Mouse (Mus musculus): ENCODE data around the gene Catsper1. TPM values are rescaled to one million over a fixed set of nuclear protein-coding genes. Genes with fewer than 3 reads are reported as not detected.

Gene Catsper1
- total RNA-seq, 2 experiments from 2014 or later, result not detected

GRCm38 (mm10) chr19:5389647-5390046, 54.1 kb downstream of the Catsper1 start:
- no peak for TF ChIP-seq CTCF (IDR thresholded peaks at IDR 0.05)
- intact Hi-C loops (cut with DNase I), result no loop called here
- Histone ChIP-seq H3K4me3 (peak overlapping the region; percentile 86), H3K27ac (peak overlapping the region; percentile 94)
- no peak for DNase-seq

GRCm38 (mm10) chr19:5390416-5390815, 54.9 kb downstream of the Catsper1 start:
- peak overlapping the region; percentile 86 for H3K4me3 ChIP-seq
- no peak for DNase-seq
- intact Hi-C loops (cut with DNase I), result no loop called here
- peak overlapping the region; percentile 94; the same call in 1 of the 2 replicates for H3K27ac ChIP-seq
- no peak for TF ChIP-seq CTCF (IDR thresholded peaks at IDR 0.05)

- Histone ChIP-seq H3K27ac (no peak overlapping the region), H3K4me3 (no peak overlapping the region)
- TF ChIP-seq CTCF (IDR thresholded peaks at IDR 0.05), result no peak
- intact Hi-C loops (cut with DNase I), result no loop called here
- DNase-seq, result no peak
Observed at GRCm38 (mm10) chr19:5392892-5393291, 57.4 kb downstream of the Catsper1 start.

Other genes starting within 250 kb of the Catsper1 start
- gene Yif1a, start 247.2 kb upstream of the Catsper1 start, total RNA-seq (2021), result 10 to 100 TPM; 41.2 to 53.8 TPM
- gene Cnih2, start 237.2 kb upstream of the Catsper1 start, total RNA-seq (2021), result under 1 TPM in 1 of 2 experiments, not detected in 1; 0.17 TPM
- 100 to 1,000 TPM; 112 to 128 TPM for gene Rab1b, start 228.7 kb upstream of the Catsper1 start, total RNA-seq (2021)
- gene Klc2, start 217.2 kb upstream of the Catsper1 start, total RNA-seq (2021), result 10 to 100 TPM; 54.7 to 56.9 TPM
- 1 to 10 TPM; 5.2 to 8.5 TPM for gene Pacs1, start 62.6 kb upstream of the Catsper1 start, total RNA-seq (2021)
- gene Sf3b2, start 40.3 kb upstream of the Catsper1 start, total RNA-seq (2021), result 10 to 100 TPM; 66.5 to 78.9 TPM
- gene Gal3st3, start 37.4 kb upstream of the Catsper1 start, total RNA-seq (2021), result under 1 TPM in 1 of 2 experiments, not detected in 1; 0.11 TPM
- 10 to 100 TPM; 27.5 to 44.2 TPM for gene Cst6, start 13.8 kb downstream of the Catsper1 start, total RNA-seq (2021)
- 10 to 100 TPM; 15.7 to 17.9 TPM for gene Eif1ad, start 31.0 kb downstream of the Catsper1 start, total RNA-seq (2021)
- 100 to 1,000 TPM; 122 to 144 TPM for gene Banf1, start 31.4 kb downstream of the Catsper1 start, total RNA-seq (2021)
- 10 to 100 TPM; 40.1 to 50.3 TPM for gene Sart1, start 53.0 kb downstream of the Catsper1 start, total RNA-seq (2021)
- 1 to 10 TPM; 1.3 to 2.7 TPM for gene Tsga10ip, start 66.8 kb downstream of the Catsper1 start, total RNA-seq (2021)
- 100 to 1,000 TPM; 503 to 688 TPM for gene Drap1, start 89.2 kb downstream of the Catsper1 start, total RNA-seq (2021)
- 10 to 100 TPM; 34.0 to 38.0 TPM for gene AI837181, start 89.4 kb downstream of the Catsper1 start, total RNA-seq (2021)
- not detected for gene Fosl1, start 111.8 kb downstream of the Catsper1 start, total RNA-seq (2021)
- gene Ccdc85b, start 122.2 kb downstream of the Catsper1 start, total RNA-seq (2021), result 1 to 10 TPM; 3.9 to 7.2 TPM
- 10 to 100 TPM; 33.9 to 35.8 TPM for gene Fibp, start 124.9 kb downstream of the Catsper1 start, total RNA-seq (2021)
- gene Ctsw, start 132.8 kb downstream of the Catsper1 start, total RNA-seq (2021), result not detected
- 1 to 10 TPM; 3.4 to 6.6 TPM for gene Efemp2, start 138.2 kb downstream of the Catsper1 start, total RNA-seq (2021)
- gene Mus81, start 152.7 kb downstream of the Catsper1 start, total RNA-seq (2021), result 10 to 100 TPM; 20.1 to 23.3 TPM
- 10 to 100 TPM; 52.8 to 72.0 TPM for gene Cfl1, start 154.7 kb downstream of the Catsper1 start, total RNA-seq (2021)
- gene 1700020D05Rik, start 168.0 kb downstream of the Catsper1 start, total RNA-seq (2021), result 1 to 10 TPM in 1 of 2 experiments, under 1 TPM in 1; 0.92 to 1.6 TPM
- 1 to 10 TPM; 5.8 to 8.0 TPM for gene Snx32, start 174.8 kb downstream of the Catsper1 start, total RNA-seq (2021)
- gene Ovol1, start 224.9 kb downstream of the Catsper1 start, total RNA-seq (2021), result not detected
- 1 to 10 TPM; 2.0 to 2.3 TPM for gene Ap5b1, start 232.3 kb downstream of the Catsper1 start, total RNA-seq (2021)

Data from gastrocnemius, adult 2 months (tissue).